Mouse (Mus musculus) heart, embryonic 16.5 days (tissue): ENCODE data around the gene Fbxl14. TPM values are rescaled to one million over a fixed set of nuclear protein-coding genes. Genes with fewer than 3 reads are reported as not detected.

ENCODE experiments used
- ATAC-seq: fragments of 200-750 bp; cut with Nextera tagmentation; replicated peaks from 2 replicates; pipeline ENCODE4 v1.8.0; 2017; ENCODE audit warnings: moderate number of reproducible peaks; ENCODE audit not compliant: insufficient read depth, low FRiP score; ENCODE audit errors: extremely low read depth
- H3K27ac ChIP-seq: fragments of 300-500 bp; sonication (generic); 2 replicates; pipeline ENCODE4 v1.5.1; 2014; ENCODE audit warnings: mild to moderate bottlenecking, low read length, control low read depth, moderate library complexity
- H3K27me3 ChIP-seq: fragments of 300-500 bp; sonication (generic); 2 replicates; pipeline ENCODE4 v1.6.1; 2014; ENCODE audit warnings: low read length, mixed read lengths; ENCODE audit not compliant: control insufficient read depth, insufficient read depth
- H3K36me3 ChIP-seq: fragments of 300-500 bp; sonication (generic); 2 replicates; pipeline ENCODE4 v1.6.1; 2014; ENCODE audit not compliant: control insufficient read depth, insufficient read depth
- H3K4me1 ChIP-seq: fragments of 300-500 bp; sonication (generic); 2 replicates; pipeline ENCODE4 v1.6.1; 2014; ENCODE audit warnings: low read length, mixed read lengths; ENCODE audit not compliant: control insufficient read depth, insufficient read depth
- H3K4me2 ChIP-seq: fragments of 300-500 bp; sonication (generic); 2 replicates; pipeline ENCODE4 v1.6.1; 2014; ENCODE audit warnings: low read depth, mild to moderate bottlenecking, control low read depth, low read length
- H3K4me3 ChIP-seq: fragments of 300-500 bp; sonication (generic); 2 replicates; pipeline ENCODE4 v1.5.1; 2014; ENCODE audit warnings: mild to moderate bottlenecking, control low read depth, low read length
- H3K9ac ChIP-seq: fragments of 300-500 bp; sonication (generic); 2 replicates; pipeline ENCODE4 v1.6.1; 2014; ENCODE audit warnings: low read length, control low read depth
- H3K9me3 ChIP-seq: fragments of 300-500 bp; sonication (generic); replicated peaks from 2 replicates; pipeline ENCODE4 v1.6.1; 2016; ENCODE audit warnings: low read length; ENCODE audit not compliant: control insufficient read depth
- WGBS: fragments of 180-500 bp; shearing (Covaris S2); extraction: QIAGEN DNeasy Blood & Tissue Kit; methylation state at CpG from one replicate; pipeline ENCODE4 v1.1.7; 2014; 5-methylcytosine and 5-hydroxymethylcytosine counted together
- polyA plus RNA-seq: library from polyadenylated mRNA; unstranded; fragments of >200 nt; fragmentation: Nextera tagmentation; extraction: Ambion mirVana; gene quantifications from 2 replicates; pipeline ENCODE4 v1.2.1, GENCODE M21; 2015

Gene Fbxl14
- polyA plus RNA-seq, 1 experiment from 2014 or later, result 4.3 TPM

- Histone ChIP-seq H3K4me1 (peaks cover 9% of the 10 kb centered on the region), H3K9ac (peak overlapping the region; percentile 48; the same call in 1 of the 2 replicates), H3K4me3 (no peak overlapping the region), H3K27me3 (no peaks in the 10 kb centered on the region), H3K36me3 (no peaks in the 10 kb centered on the region), H3K4me2 (no peak overlapping the region), H3K9me3 (no peaks in the 10 kb centered on the region), H3K27ac (peak overlapping the region; percentile 83)
- ATAC-seq, result 0 out of 2 replicates have a peak, but pooled peaks have one; percentile 54
- 46% methylated on average over 10 of the region's 10 CpGs for WGBS
Observed at GRCm38 (mm10) chr6:119466921-119467784, 12.3 kb upstream of the Fbxl14 start.

- no peak overlapping the region; the same call in 1 of the 2 replicates for H3K9ac ChIP-seq
- H3K4me3 ChIP-seq, result no peak overlapping the region
- 76% methylated on average over 2 of the region's 2 CpGs for WGBS
- no peaks in the 10 kb centered on the region for H3K9me3 ChIP-seq
- H3K36me3 ChIP-seq, result no peaks in the 10 kb centered on the region
- 0 out of 2 replicates have a peak, but pooled peaks have one; percentile 38 for ATAC-seq
- peaks cover 9% of the 10 kb centered on the region for H3K4me1 ChIP-seq
- peak overlapping the region; percentile 83 for H3K27ac ChIP-seq
- no peaks in the 10 kb centered on the region for H3K27me3 ChIP-seq
- H3K4me2 ChIP-seq, result no peak overlapping the region
Observed at GRCm38 (mm10) chr6:119467785-119468059, 11.7 kb upstream of the Fbxl14 start.

GRCm38 (mm10) chr6:119470777-119471176 lies 8.7 kb upstream of the Fbxl14 start:
- H3K4me1 ChIP-seq, result peaks cover 15% of the 10 kb centered on the region
- H3K9ac ChIP-seq, result no peak overlapping the region
- no peak overlapping the region for H3K4me2 ChIP-seq
- WGBS, result 71% methylated on average over 3 of the region's 3 CpGs
- no peaks in the 10 kb centered on the region for H3K27me3 ChIP-seq
- no peaks in the 10 kb centered on the region for H3K9me3 ChIP-seq
- no peak overlapping the region for H3K4me3 ChIP-seq
- H3K27ac ChIP-seq, result no peak overlapping the region
- ATAC-seq, result no peak
- H3K36me3 ChIP-seq, result no peaks in the 10 kb centered on the region

GRCm38 (mm10) chr6:119472135-119472534 lies 7.3 kb upstream of the Fbxl14 start:
- 29% methylated on average over 5 of the region's 5 CpGs for WGBS
- no peaks in the 10 kb centered on the region for H3K9me3 ChIP-seq
- no peak overlapping the region for H3K27ac ChIP-seq
- H3K27me3 ChIP-seq, result no peaks in the 10 kb centered on the region
- H3K4me1 ChIP-seq, result peaks cover 12% of the 10 kb centered on the region
- no peak overlapping the region for H3K4me3 ChIP-seq
- H3K9ac ChIP-seq, result no peak overlapping the region
- no peak for ATAC-seq
- H3K4me2 ChIP-seq, result no peak overlapping the region
- no peaks in the 10 kb centered on the region for H3K36me3 ChIP-seq

GRCm38 (mm10) chr6:119472705-119473104 lies 6.8 kb upstream of the Fbxl14 start:
- Histone ChIP-seq H3K4me1 (peaks cover 10% of the 10 kb centered on the region), H3K9me3 (no peaks in the 10 kb centered on the region), H3K36me3 (no peaks in the 10 kb centered on the region), H3K27me3 (no peaks in the 10 kb centered on the region), H3K4me3 (no peak overlapping the region), H3K27ac (no peak overlapping the region), H3K9ac (no peak overlapping the region), H3K4me2 (no peak overlapping the region)
- 72% methylated on average over 3 of the region's 3 CpGs for WGBS
- ATAC-seq, result no peak

GRCm38 (mm10) chr6:119473446-119473845 lies 6.0 kb upstream of the Fbxl14 start:
- no peak overlapping the region for H3K4me2 ChIP-seq
- no peaks in the 10 kb centered on the region for H3K27me3 ChIP-seq
- H3K4me3 ChIP-seq, result no peak overlapping the region
- peaks cover 17% of the 10 kb centered on the region for H3K4me1 ChIP-seq
- WGBS, result 47% methylated on average over 7 of the region's 7 CpGs
- no peak overlapping the region for H3K9ac ChIP-seq
- ATAC-seq, result no peak
- no peaks in the 10 kb centered on the region for H3K36me3 ChIP-seq
- no peak overlapping the region for H3K27ac ChIP-seq
- H3K9me3 ChIP-seq, result no peaks in the 10 kb centered on the region

GRCm38 (mm10) chr6:119473992-119474391 lies 5.5 kb upstream of the Fbxl14 start:
- no peaks in the 10 kb centered on the region for H3K36me3 ChIP-seq
- no peak overlapping the region for H3K4me2 ChIP-seq
- no peaks in the 10 kb centered on the region for H3K27me3 ChIP-seq
- 70% methylated on average over 4 of the region's 4 CpGs for WGBS
- H3K9ac ChIP-seq, result no peak overlapping the region
- no peaks in the 10 kb centered on the region for H3K9me3 ChIP-seq
- no peak overlapping the region for H3K27ac ChIP-seq
- ATAC-seq, result no peak
- H3K4me1 ChIP-seq, result peaks cover 17% of the 10 kb centered on the region
- no peak overlapping the region for H3K4me3 ChIP-seq

GRCm38 (mm10) chr6:119475988-119476387 lies 3.5 kb upstream of the Fbxl14 start:
- ATAC-seq, result no peak
- no peak overlapping the region for H3K27ac ChIP-seq
- no peaks in the 10 kb centered on the region for H3K9me3 ChIP-seq
- H3K4me2 ChIP-seq, result no peak overlapping the region
- no peak overlapping the region for H3K4me3 ChIP-seq
- peaks cover 19% of the 10 kb centered on the region for H3K4me1 ChIP-seq
- 57% methylated on average over 6 of the region's 6 CpGs for WGBS
- H3K27me3 ChIP-seq, result no peaks in the 10 kb centered on the region
- H3K36me3 ChIP-seq, result no peaks in the 10 kb centered on the region
- no peak overlapping the region for H3K9ac ChIP-seq

GRCm38 (mm10) chr6:119477686-119478310 lies 1.7 kb upstream of the Fbxl14 start:
- ATAC-seq, result no peak
- H3K9me3 ChIP-seq, result no peaks in the 10 kb centered on the region
- H3K27me3 ChIP-seq, result no peaks in the 10 kb centered on the region
- peaks cover 26% of the 10 kb centered on the region for H3K4me1 ChIP-seq
- WGBS, result 24% methylated on average over 13 of the region's 13 CpGs
- H3K4me3 ChIP-seq, result no peak overlapping the region
- peak overlapping the region; percentile 42; the same call in 1 of the 2 replicates for H3K9ac ChIP-seq
- peak overlapping the region; percentile 99 for H3K27ac ChIP-seq
- no peaks in the 10 kb centered on the region for H3K36me3 ChIP-seq
- no peak overlapping the region for H3K4me2 ChIP-seq
